Mouse (Mus musculus): Measurements from ENCODE around the gene Atp1a1.

The Atp1a1 gene

GRCm38 (mm10) chr3:101604550-101605223 lies at the start of gene Atp1a1:
Gene Atp1a1 (minus strand): TSS chr3:101604684.
- DNase-seq: peak; percentile 99

DNA sequence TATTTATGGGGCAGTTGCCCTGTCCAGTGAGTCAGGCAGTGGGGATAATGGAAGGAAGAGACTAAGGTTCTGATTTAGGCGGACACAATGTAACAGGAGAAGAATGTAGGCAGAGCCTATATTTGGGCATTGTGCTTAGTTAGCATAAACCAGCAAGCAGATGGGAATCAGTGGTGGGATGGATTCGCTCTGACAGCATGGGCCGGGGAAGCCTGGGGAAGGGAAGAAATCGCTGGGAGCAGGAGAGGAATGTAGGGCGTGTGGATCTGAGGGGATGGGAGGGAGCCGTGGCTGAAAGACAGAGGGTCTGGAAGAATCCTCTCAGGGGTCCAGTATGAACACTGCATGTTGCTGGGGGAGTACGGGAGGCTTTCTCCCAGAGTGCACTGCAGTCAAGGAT lies 49.0 kb upstream of the Atp1a1 start:
- DNase-seq: no peak

DNA sequence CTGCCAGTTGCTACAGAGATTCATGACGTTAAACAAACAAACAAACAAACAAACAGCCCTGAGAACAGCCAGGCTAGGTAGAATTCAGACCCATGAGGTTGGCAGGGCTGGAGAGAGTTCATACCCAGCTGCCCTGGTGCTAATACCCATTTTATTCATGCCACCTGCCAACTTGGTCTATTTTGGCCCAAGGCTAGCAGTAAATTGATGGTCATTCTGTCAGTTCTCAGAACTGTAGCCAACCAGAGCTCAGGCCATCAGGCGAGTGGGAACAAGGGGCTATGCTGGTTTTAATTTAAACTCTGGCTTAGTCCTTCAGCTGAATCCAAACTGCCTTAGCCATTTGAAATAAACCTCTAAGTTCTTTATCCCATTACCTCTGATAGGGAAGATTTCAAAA lies 48.5 kb upstream of the Atp1a1 start:
- DNase-seq: no peak

DNA sequence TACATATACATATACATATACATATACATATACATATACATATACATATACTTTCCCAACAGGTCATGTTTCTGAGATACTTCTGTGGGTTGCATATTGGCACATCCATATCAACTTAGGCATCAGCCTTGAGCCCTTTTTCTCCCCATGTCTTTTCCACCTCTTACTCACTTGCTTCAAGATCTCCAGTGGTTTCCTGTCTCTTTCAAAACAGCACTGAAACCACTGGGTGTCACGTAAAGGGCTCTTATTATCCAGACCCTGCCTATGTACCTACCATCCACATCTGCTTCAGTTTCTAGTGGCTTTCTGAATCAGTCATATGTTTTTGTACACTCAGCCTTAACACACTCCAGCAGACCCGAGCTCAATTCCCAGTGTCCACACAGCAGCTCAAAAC lies 45.8 kb upstream of the Atp1a1 start:
- no peak for DNase-seq

GRCm38 (mm10) chr3:101649271-101649670 lies 44.8 kb upstream of the Atp1a1 start:
- DNase-seq: no peak

GRCm38 (mm10) chr3:101648096-101648793 lies 43.8 kb upstream of the Atp1a1 start:
- peak; percentile 4 to 29 for DNase-seq

GRCm38 (mm10) chr3:101646806-101647205 lies 42.3 kb upstream of the Atp1a1 start:
- DNase-seq: no peak

- DNase-seq: no peak
Observed at GRCm38 (mm10) chr3:101645569-101646106, 41.2 kb upstream of the Atp1a1 start.

DNA sequence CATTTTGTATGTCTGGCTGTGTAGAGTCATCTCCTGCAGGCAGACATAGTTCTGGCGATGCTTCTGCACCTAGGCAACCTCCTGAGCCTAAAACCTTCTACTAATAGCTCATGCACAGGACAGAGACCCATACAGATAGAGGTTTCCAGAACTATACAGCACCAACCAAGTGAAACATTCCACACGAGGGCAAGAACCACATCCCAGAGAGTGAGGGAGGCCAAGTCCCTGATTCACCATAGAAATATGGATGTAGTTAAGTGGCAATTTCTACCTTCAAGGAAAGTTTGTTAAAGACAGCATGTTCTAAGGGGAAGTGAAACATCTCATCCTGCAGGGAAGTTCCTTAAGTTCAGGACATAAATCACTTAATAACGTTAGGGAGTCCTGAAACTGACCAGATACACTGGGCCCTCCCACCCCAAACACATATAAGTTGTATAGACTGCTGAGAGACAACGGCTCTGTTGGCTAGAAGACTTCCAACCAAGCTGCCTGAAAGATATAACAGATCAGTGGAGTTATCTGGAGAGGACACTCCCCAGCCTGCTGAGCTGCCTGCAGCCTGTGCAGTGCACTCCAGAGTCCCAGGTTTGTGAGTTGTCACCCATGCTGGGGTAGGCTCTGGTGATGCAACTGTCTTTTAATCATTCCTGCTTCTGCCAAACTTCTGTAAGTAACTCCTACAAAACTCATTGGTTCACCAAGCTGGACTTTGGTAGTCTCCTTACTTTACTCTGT lies 39.7 kb upstream of the Atp1a1 start:
- no peak for DNase-seq

GRCm38 (mm10) chr3:101643264-101643663 lies 38.8 kb upstream of the Atp1a1 start:
- DNase-seq: no peak

GRCm38 (mm10) chr3:101638223-101638622 lies 33.7 kb upstream of the Atp1a1 start:
- no peak for DNase-seq

GRCm38 (mm10) chr3:101636510-101636909 lies 32.0 kb upstream of the Atp1a1 start:
- DNase-seq: no peak

DNA sequence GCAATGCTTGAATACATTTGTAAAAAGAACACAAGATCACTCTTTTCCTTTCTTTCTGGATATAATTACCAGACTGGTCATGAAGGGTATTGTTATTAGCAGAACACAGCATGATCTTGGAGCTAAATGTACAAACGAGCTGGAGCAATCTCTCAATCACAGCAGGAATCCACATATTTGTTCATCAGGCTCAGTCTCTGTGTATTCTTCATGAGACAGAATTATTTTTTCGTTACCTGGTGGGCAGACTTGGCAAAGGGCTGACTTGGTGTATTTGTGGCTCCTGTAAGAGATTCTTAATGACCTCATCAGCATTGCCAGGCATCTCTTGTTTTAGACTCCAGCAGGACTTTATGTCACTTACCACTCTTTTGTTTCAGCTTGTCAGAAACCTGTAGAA lies 31.6 kb upstream of the Atp1a1 start:
- no peak for DNase-seq

DNA sequence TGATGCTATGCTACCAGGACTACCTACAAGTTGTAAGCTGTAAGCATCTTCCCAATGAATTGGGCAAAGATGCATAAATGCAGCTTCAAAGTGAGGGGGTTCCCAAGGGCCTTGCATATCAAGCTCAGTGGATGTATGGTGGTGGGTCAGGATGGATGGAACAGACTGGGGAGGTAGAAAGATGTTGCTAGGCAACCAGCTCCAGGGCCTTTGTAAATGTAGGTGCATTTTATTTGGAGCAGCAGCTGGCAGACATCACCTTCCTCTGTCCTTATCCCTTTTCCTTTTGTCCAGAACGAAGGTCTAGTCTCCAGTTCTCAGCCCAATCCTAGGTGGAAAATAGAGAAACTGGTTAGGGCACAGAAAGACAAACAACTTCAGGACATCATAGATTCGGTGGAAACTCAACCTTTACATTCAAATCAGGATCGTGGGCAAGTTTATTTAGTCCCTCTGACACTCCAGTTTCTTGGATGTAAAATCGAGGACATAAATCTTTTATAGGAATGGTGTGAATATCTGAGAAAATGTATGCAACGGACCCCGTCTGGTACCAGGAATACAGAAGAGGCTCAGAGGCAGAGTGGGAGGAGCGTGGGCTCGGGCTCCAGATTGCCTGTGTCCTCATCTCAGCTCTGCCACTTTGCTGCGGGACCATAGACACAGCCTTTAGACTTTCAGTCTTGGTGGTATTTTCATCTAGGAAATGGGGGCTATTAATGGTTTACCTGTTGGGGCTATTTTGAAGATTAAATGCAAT lies 29.8 kb upstream of the Atp1a1 start:
- no peak for DNase-seq

GRCm38 (mm10) chr3:101628255-101628654 lies 23.8 kb upstream of the Atp1a1 start:
- no peak for DNase-seq

DNA sequence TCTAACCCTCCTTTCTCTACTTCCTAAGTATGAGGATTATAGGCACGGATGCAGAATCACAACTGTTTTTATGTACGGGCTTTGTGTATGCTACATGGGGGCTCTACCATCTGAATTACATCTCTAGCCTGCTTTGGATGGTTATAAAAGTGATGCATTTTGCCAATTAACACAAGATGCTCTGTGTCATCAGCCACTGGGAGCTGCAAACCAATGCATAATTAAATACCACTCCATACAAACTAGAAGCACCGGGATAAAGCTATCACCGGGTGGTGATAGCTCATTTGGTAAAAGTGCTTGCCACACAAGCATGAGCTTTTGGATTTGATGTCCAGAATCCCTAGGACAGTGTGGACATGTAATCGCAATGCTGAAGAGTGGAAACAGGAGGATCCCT lies 19.8 kb upstream of the Atp1a1 start:
- no peak for DNase-seq

GRCm38 (mm10) chr3:101619017-101619416 lies 14.5 kb upstream of the Atp1a1 start:
- no peak for DNase-seq

DNA sequence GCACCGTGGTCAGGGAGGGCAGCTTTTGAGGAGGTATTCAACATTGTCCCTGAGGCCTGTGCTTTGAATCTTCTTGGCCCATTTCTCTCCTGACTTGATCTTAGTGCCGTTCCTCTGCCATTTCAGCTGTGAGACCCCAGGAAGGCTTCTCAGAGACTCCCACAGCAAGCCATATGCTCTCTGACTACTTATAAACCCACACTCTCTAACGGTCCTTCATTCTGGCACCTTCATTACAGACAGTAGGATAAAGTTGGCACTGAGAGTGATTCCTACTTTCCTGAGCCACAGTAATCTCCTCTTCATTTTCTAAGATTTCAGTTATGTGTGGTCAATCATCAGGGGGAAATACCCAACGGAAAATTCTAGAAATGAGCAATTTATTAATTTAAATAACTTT lies 14.0 kb upstream of the Atp1a1 start:
- no peak for DNase-seq

- no peak for DNase-seq
Observed at GRCm38 (mm10) chr3:101617451-101617850, 13.0 kb upstream of the Atp1a1 start.

DNA sequence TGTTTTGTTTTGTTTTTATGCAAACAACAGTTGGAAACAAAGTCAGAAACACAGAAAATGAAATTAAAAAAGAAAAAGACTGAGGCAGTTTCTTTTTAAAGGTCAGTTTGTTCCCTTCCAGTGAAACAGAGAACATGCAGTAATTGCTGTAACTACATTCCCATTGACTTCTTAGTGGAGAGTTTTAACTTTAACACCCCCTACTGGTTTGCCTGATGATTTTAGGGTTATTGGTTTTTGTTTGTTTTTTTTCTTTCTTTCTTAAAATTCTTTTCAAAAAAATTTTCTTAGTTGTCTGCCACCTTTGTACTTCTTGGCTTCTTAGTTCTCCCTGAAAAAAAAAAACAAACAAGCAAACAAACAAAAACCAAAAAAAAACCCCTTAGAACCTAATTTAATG lies 12.5 kb upstream of the Atp1a1 start:
- no peak for DNase-seq

DNA sequence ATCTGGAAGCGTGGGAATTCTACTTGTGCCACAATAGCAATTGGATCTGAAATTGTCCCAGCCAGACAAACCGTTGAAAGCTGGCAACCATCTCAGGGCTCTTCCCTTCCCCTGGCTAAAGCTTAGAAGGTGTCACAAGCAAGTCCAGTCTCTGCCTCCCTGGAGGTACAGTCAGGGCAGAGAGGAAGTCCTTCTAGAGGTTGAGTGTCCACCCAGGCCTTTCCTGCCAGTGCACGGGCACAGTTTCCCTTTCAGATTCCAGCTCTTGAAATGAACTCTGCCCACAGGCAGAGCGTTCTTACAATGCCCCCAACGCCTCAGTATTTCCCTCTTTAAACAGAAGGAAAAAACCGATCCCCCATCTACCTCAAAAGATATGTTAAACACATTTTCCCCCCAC lies 11.4 kb upstream of the Atp1a1 start:
- no peak for DNase-seq

DNA sequence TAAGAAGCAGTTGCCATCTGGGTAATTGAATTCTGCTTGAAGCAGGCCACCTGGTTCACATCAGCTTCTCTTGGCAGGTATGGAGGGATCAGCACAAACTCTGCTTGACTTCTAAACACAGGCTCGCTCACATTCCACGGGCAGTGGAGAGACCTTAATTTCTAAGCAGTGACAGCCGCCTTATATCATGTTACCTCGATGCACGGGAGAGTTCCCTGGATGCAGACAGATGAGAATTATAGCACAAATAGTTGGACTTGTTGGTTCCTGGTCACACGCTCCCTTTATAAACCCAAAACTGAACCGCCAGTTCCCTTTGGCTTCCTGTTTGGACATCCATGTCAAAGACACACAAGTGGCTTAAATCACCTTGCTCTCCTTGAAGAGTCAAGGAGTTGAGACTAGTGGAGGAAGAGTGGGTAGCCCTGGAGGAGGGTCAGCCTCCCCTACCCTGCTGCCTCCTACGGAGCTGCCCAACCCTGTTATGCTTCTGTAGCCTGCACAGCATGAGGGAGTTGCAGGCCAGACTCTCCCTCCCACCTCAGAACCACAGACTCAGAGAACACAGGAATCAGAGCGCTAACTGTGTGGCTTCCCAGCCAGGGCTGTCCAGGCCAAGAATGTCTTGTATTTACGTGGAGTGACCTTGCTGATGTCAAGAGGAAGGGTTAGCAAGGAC lies 7.5 kb upstream of the Atp1a1 start:
- no peak for DNase-seq
